Mouse (Mus musculus) stomach, postnatal 0 days (tissue): Measurements from ENCODE around the gene Ralgapa2. TPM values are rescaled to one million over a fixed set of nuclear protein-coding genes. Genes with fewer than 3 reads are reported as not detected.

Experiments
- ATAC-seq: fragments of 200-750 bp; cut with Nextera tagmentation; 2 replicates; pipeline ENCODE4 v1.8.0; 2017; ENCODE audit not compliant: low FRiP score, low TSS enrichment
- DNase-seq: peaks from one replicate; pipeline ENCODE4 v3.0.0-alpha.2; 2016; ENCODE audit warnings: low spot score
- H3K27ac ChIP-seq: fragments of 300-500 bp; sonication (generic); replicated peaks from 2 replicates; pipeline ENCODE4 v1.5.1; 2014; ENCODE audit warnings: mild to moderate bottlenecking, control low read depth
- H3K27me3 ChIP-seq: fragments of 300-500 bp; sonication (generic); 2 replicates; pipeline ENCODE4 v1.6.1; 2014; ENCODE audit warnings: low read length; ENCODE audit not compliant: control insufficient read depth, insufficient read depth
- H3K36me3 ChIP-seq: fragments of 300-500 bp; sonication (generic); 2 replicates; pipeline ENCODE4 v1.6.1; 2014; ENCODE audit warnings: low read length, mixed read lengths; ENCODE audit not compliant: control insufficient read depth, insufficient read depth
- H3K4me1 ChIP-seq: fragments of 300-500 bp; sonication (generic); replicated peaks from 2 replicates; pipeline ENCODE4 v1.6.1; 2014; ENCODE audit warnings: antibody characterized with exemption; ENCODE audit not compliant: control insufficient read depth, insufficient read depth
- H3K4me2 ChIP-seq: fragments of 300-500 bp; sonication (generic); replicated peaks from 2 replicates; pipeline ENCODE4 v1.6.1; 2014; ENCODE audit warnings: low read depth, mild to moderate bottlenecking, control low read depth, moderate library complexity
- H3K4me3 ChIP-seq: fragments of 300-500 bp; sonication (generic); 2 replicates; pipeline ENCODE4 v1.5.1; 2014; ENCODE audit warnings: low read depth, low read length, control low read depth
- H3K9ac ChIP-seq: fragments of 300-500 bp; sonication (generic); 2 replicates; pipeline ENCODE4 v1.6.1; 2014; ENCODE audit warnings: mild to moderate bottlenecking, low read length, control low read depth, mixed read lengths
- H3K9me3 ChIP-seq: fragments of 300-500 bp; sonication (generic); 2 replicates; pipeline ENCODE4 v1.6.1; 2016; ENCODE audit warnings: low read length; ENCODE audit not compliant: control insufficient read depth
- CTCF ChIP-seq: IDR thresholded peaks from 2 replicates; pipeline ENCODE4 v1.5.1; 2016; ENCODE audit warnings: antibody characterized with exemption, low read depth, mild to moderate bottlenecking, moderate library complexity
- EP300 ChIP-seq: optimal IDR thresholded peaks from 2 replicates; pipeline ENCODE3; 2016; ENCODE audit warnings: antibody characterized with exemption
- WGBS: fragments of 180-500 bp; shearing (Covaris S2); extraction: QIAGEN DNeasy Blood & Tissue Kit; methylation state at CpG from one replicate; pipeline ENCODE4 v1.1.7; 2014; 5-methylcytosine and 5-hydroxymethylcytosine counted together
- polyA plus RNA-seq: library from polyadenylated mRNA; unstranded; fragments of >200 nt; fragmentation: Nextera tagmentation; extraction: Ambion mirVana; gene quantifications from 2 replicates; pipeline ENCODE4 v1.2.1, GENCODE M21; 2015

The Ralgapa2 gene
- polyA plus RNA-seq, 1 experiment from 2014 or later = 3.1 TPM

DNA sequence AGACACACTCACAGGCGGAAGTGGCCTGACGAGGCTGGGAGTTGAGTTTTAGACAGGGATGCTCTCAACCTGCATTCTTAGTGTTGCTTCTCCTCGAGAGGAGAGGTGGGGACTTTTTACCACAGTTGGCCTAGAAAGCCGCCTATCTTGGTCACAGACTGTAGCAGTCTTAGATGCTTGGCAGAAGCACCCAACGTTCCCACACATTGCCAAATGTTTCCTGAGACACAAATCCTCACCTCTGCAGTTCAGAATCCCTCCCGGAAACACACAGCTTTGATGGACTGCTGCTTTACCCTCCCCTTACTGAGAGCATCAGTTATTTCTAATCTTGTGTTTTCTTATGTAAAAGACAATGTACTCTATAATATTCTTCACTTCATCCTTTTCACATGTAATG is 155.6 kb downstream of the Ralgapa2 start:
- no peak for DNase-seq
- WGBS = 79% methylated on average over 6 of the region's 6 CpGs
- no peak for TF ChIP-seq EP300
- no peak for TF ChIP-seq CTCF
- Histone ChIP-seq H3K9ac (no peak overlapping the region), H3K27ac (no peak overlapping the region), H3K4me3 (no peak overlapping the region), H3K9me3 (no peaks in the 10 kb centered on the region), H3K4me1 (no peaks in the 10 kb centered on the region), H3K36me3 (no peaks in the 10 kb centered on the region), H3K27me3 (no peaks in the 10 kb centered on the region), H3K4me2 (no peak overlapping the region)
- no peak for ATAC-seq

DNA sequence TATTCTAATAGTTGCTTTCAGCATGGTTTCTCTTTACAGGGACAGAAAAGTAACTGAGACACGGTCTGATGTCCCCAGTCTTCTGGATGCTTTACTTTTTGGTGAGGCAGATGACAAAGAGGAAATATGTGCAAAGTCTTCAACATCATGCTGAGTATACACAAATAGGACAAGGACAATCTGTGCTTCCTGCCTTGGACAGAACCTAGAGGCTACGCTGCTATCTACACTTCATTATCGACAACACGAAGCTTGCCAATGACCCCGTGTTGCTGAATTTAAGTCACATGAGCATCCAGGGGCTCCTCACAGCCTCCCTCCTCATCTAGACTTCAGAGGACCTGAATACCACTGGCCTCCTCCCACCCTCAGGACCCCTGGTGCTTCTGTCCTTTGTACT is 161.9 kb downstream of the Ralgapa2 start:
- Histone ChIP-seq H3K9ac (no peak overlapping the region), H3K4me1 (no peaks in the 10 kb centered on the region), H3K9me3 (no peaks in the 10 kb centered on the region), H3K4me3 (no peak overlapping the region), H3K36me3 (no peaks in the 10 kb centered on the region), H3K4me2 (no peak overlapping the region), H3K27ac (no peak overlapping the region), H3K27me3 (no peaks in the 10 kb centered on the region)
- TF ChIP-seq CTCF (no peak), EP300 (no peak)
- DNase-seq = no peak
- 88% methylated on average over 5 of the region's 5 CpGs for WGBS
- ATAC-seq = no peak

DNA sequence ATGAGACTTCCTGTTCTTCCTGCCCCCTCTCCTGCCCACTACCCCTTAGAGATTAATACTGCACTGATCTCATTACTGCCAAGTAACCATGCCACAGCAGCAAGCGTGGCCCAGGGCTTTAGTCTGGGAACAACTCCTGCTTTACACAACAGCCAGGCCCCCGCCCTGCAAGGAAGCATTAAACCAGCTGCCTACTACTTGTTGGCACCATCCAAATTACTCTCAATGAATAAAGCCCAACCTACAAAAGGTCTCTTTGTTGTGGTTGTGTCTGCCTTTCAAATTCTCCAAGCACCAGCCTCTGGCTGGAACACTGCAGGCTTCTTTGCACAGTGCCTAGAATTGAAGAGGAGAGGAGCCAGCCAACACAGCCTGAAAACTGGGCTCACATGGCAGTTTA is 164.2 kb downstream of the Ralgapa2 start:
- no peak for DNase-seq
- Histone ChIP-seq H3K36me3 (no peaks in the 10 kb centered on the region), H3K27me3 (no peaks in the 10 kb centered on the region), H3K4me2 (no peak overlapping the region), H3K9ac (no peak overlapping the region), H3K4me3 (no peak overlapping the region), H3K4me1 (no peaks in the 10 kb centered on the region), H3K9me3 (no peaks in the 10 kb centered on the region), H3K27ac (no peak overlapping the region)
- no peak for ATAC-seq
- TF ChIP-seq CTCF (no peak), EP300 (no peak)
- WGBS = 71% methylated on average over 2 of the region's 2 CpGs

DNA sequence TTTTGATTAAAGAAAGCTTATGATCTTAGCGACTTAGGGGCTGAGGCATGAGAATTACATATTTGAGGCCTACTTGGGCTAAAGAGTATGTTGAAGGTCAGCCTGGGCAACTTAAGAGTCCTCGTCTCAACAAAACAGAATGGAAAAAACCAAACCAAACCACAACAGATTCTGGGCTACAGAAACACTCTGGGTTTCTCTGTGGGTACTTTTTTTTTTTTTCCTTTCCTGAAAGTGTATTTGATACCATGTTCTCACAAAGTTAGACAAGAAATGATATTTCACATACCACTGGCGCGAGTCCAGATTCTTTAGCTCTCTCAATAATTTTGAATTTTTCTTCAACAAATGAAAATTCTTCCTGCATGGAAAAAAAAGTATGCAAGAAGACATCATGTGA is 172.1 kb downstream of the Ralgapa2 start:
- Histone ChIP-seq H3K4me1 (no peaks in the 10 kb centered on the region), H3K9ac (no peak overlapping the region), H3K4me2 (no peak overlapping the region), H3K4me3 (no peak overlapping the region), H3K27me3 (no peaks in the 10 kb centered on the region), H3K9me3 (no peaks in the 10 kb centered on the region), H3K36me3 (peaks cover 4% of the 10 kb centered on the region; the same call in 1 of the 2 replicates), H3K27ac (no peak overlapping the region)
- 87% methylated on average over 4 of the region's 4 CpGs for whole genome bisulfite sequencing
- TF ChIP-seq EP300 = no peak
- no peak for TF ChIP-seq CTCF
- ATAC-seq = no peak
- no peak for DNase-seq

DNA sequence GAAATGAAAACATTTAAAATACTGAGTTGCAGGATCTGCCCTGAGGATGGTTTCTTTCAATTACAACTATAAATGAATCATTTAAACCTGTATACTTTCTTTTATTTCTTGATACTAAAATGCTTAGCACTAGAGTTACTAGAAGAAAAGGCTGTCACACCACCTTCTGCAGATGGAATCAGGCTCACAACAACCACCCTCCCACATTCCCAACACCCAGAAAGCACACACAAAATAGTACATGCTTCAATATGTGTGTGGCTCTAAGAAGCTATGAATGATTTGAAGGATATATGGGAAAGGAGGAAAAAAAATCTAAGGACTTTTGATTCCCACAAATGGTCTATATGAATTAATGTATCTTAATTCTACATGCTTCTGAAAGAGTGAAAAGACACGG is 174.6 kb downstream of the Ralgapa2 start:
- Histone ChIP-seq H3K9ac (no peak overlapping the region), H3K4me1 (no peaks in the 10 kb centered on the region), H3K4me2 (no peak overlapping the region), H3K27ac (no peak overlapping the region), H3K36me3 (peaks cover 4% of the 10 kb centered on the region; the same call in 1 of the 2 replicates), H3K9me3 (no peaks in the 10 kb centered on the region), H3K4me3 (no peak overlapping the region), H3K27me3 (no peaks in the 10 kb centered on the region)
- no peak for ATAC-seq
- TF ChIP-seq EP300 = no peak
- TF ChIP-seq CTCF = no peak
- WGBS = 44% methylated on average over 1 of the region's 1 CpGs
- no peak for DNase-seq

DNA sequence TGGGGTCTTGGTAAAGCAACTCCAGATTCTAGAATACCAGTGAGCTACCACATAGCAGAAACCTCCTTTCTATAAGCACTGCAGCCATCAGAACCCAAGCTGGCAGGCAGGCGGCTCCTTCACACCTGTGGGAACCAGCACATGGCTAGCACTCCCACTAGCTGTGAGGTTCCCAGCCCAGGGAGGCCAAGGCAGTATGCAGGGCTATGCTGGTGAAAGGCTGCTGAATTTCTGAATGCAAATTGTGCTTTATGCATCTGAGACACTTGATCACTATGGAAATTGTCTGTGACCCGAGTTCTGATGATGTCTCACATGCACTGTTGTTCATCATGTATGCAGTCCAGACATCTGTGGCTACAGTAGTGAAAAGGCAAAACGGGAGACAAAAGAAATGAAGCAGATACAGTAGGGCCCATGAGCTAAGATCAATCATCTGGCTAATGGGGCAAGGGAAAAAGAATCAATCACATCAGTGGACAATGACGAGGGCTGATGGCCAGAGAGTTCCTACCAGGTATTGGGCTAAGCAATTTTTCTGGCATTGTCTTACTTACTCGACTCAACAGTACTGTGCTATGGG is 180.2 kb downstream of the Ralgapa2 start:
- Histone ChIP-seq H3K9me3 (no peaks in the 10 kb centered on the region), H3K27me3 (no peaks in the 10 kb centered on the region), H3K36me3 (no peaks in the 10 kb centered on the region), H3K9ac (no peak overlapping the region), H3K4me2 (no peak overlapping the region), H3K4me1 (no peaks in the 10 kb centered on the region), H3K4me3 (no peak overlapping the region), H3K27ac (no peak overlapping the region)
- TF ChIP-seq EP300 (no peak), CTCF (no peak)
- ATAC-seq (no peak), DNase-seq (no peak)
- 69% methylated on average over 5 of the region's 5 CpGs for WGBS
